Mouse (Mus musculus) lung, postnatal 36 days (tissue): ENCODE data around the gene Sptb.

Source experiments
- DNase-seq: peaks from one replicate; pipeline ENCODE4 v3.0.0; 2022; ENCODE audit warnings: mixed read lengths

The Sptb gene

GRCm38 (mm10) chr12:76710351-76711100 lies at the start of gene Sptb:
Sptb (minus strand) TSS chr12:76710547.
- peak; percentile 15 for DNase-seq

GRCm38 (mm10) chr12:76752652-76753318 lies 42.4 kb upstream of the Sptb start:
- DNase-seq, result peak; percentile 76

GRCm38 (mm10) chr12:76750866-76751459 lies 40.6 kb upstream of the Sptb start:
- no peak for DNase-seq

- no peak for DNase-seq
These were observed 17.6 kb upstream of the Sptb start for GRCm38 (mm10) chr12:76727955-76728354.

- no peak for DNase-seq
These were observed 11.7 kb upstream of the Sptb start for GRCm38 (mm10) chr12:76722026-76722425.

- DNase-seq, result peak; percentile 7
These were observed 10.2 kb upstream of the Sptb start for GRCm38 (mm10) chr12:76720572-76720971.

- DNase-seq, result no peak
These were observed 8.0 kb upstream of the Sptb start for GRCm38 (mm10) chr12:76718384-76718783.

- peak; percentile 59 for DNase-seq
These were observed 474 bp downstream of the Sptb start for GRCm38 (mm10) chr12:76709795-76710350.

- peak; percentile 47 for DNase-seq
These were observed 1.2 kb downstream of the Sptb start for GRCm38 (mm10) chr12:76708956-76709794.

GRCm38 (mm10) chr12:76708181-76708580 lies 2.2 kb downstream of the Sptb start:
- DNase-seq, result no peak

GRCm38 (mm10) chr12:76696380-76696935 lies 13.9 kb downstream of the Sptb start:
- no peak for DNase-seq

GRCm38 (mm10) chr12:76695773-76696172 lies 14.6 kb downstream of the Sptb start:
- no peak for DNase-seq

- peak; percentile 31 for DNase-seq
These were observed 15.4 kb downstream of the Sptb start for GRCm38 (mm10) chr12:76694801-76695505.

- no peak for DNase-seq
These were observed 22.7 kb downstream of the Sptb start for GRCm38 (mm10) chr12:76687498-76688200.

- DNase-seq, result no peak
These were observed 24.7 kb downstream of the Sptb start for GRCm38 (mm10) chr12:76685647-76686046.

GRCm38 (mm10) chr12:76684493-76684892 lies 25.9 kb downstream of the Sptb start:
- no peak for DNase-seq

GRCm38 (mm10) chr12:76681937-76682336 lies 28.4 kb downstream of the Sptb start:
- DNase-seq, result no peak

GRCm38 (mm10) chr12:76677068-76677467 lies 33.3 kb downstream of the Sptb start:
- DNase-seq, result no peak

GRCm38 (mm10) chr12:76676477-76676876 lies 33.9 kb downstream of the Sptb start:
- no peak for DNase-seq

- DNase-seq, result no peak
These were observed 35.0 kb downstream of the Sptb start for GRCm38 (mm10) chr12:76675364-76675763.

- DNase-seq, result no peak
These were observed 36.5 kb downstream of the Sptb start for GRCm38 (mm10) chr12:76673794-76674222.
